Mouse (Mus musculus) adrenal gland, postnatal 36 days (tissue): ENCODE results near the gene Krt24. TPM values are rescaled to one million over a fixed set of nuclear protein-coding genes. Genes with fewer than 3 reads are reported as not detected.
"Not testable (repeated sequence)": the region's sequence is repeated elsewhere in the genome, so short reads cannot be mapped to it uniquely, and the experiment has no call there.

Source experiments
- DNase-seq, 2 experiments: peaks; one replicate each; pipeline ENCODE4 v3.0.0; 2021; ENCODE audit warnings: mixed read lengths in 1 of 2
- total RNA-seq, 2 experiments: library from RNA; stranded (reverse); gene quantifications; 2 replicates each; pipeline ENCODE4 v1.2.3; 2021

Gene Krt24
- total RNA-seq, 2 experiments from 2014 or later, result not detected

DNA sequence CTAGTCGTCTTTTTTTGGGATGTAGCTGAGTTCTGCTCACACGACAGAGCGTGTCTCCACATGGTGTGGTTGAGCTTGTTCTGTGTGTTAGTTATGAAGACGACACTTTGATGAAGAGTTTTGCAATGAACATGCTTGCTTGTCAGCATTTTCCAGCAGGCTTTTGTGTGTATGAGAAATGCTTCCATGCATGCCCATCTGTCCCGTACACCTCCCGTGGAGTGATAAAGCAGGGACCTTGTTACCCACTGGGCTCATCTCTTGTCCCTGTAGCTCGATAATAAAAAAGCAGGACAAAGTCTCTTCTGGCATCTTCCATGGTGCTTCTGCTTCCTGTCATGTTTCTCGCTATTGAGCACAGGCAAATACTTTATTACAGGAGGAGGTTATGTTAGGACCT, 32.4 kb downstream of the Krt24 start:
- no peak for DNase-seq

DNA sequence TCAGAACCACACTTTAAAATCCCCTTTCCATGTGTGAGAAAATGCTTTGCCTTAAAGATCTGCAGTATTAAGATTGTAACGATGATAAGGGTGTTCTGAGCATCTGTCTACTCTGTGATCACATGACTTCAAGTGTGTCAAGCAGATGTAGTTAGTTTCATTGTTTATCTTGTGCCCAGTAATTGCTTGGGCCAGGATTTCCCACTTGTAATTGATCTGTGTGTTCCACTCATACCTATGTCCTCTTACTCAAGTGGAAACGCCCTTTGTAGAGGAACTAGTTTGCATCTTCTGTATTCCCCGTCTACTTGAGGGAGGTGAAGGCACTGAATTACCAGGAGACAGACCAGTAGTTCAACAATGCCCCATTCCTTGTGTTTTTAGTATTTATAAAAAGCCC, 34.4 kb downstream of the Krt24 start:
- DNase-seq, result no peak

DNA sequence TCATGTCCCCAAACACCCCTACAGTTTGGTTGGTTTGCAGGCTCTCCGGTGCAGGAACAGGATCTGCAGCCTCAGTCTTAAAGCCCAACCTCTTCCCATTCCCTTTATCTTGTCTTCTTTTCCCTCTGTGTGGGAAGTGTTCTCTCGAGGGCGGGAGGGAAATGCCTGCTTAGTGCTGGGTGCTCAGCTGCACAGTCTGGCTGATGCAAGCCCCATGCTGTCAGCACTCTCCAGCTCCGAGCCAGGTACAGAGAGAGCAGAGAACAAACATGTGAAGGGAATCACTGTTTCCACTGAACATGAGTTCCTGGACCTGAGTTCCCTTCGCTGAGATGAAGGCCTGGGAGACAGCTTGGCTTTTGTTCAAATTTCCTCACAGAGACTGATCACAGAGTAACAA, 34.8 kb downstream of the Krt24 start:
- DNase-seq, result no peak

DNA sequence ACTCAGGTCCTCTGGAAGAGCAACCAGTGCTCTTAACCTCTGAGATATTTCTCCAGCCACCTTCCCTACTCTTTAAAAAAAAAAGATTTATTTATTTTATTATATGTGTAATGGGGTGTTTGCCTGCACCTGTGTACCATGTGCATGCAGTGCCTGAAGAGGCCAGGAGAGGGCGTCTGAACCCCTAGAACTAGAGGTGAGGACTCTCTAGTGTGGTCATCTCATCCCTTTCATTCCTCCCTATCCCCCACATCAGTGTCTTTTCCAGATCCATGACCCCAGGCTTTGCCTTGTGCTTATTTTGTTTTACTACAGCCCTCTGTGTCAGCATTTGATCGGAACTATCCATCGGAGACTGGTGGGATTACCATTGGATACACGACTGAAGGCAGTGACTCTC, 35.9 kb downstream of the Krt24 start:
- DNase-seq, result peak; percentile 19 to 42

DNA sequence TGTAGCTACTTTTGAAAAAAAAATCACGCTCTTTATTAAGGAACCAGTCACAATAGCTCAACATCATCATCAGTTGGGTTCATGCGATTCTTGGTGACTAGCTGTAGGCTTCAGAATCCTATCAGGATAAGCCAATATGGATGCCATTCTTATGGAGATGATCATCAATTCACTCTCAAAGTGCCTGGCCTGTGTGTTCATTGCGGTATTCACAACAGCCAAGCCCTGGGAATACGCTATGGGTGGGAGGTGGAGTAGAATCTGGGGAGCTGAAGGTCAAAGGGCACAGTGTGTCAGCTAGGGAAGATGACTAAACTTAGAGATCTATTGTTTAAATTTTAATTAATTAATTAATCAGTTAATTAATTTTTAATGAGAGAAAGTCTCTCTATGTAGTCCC, 37.1 kb downstream of the Krt24 start:
- no peak for DNase-seq

DNA sequence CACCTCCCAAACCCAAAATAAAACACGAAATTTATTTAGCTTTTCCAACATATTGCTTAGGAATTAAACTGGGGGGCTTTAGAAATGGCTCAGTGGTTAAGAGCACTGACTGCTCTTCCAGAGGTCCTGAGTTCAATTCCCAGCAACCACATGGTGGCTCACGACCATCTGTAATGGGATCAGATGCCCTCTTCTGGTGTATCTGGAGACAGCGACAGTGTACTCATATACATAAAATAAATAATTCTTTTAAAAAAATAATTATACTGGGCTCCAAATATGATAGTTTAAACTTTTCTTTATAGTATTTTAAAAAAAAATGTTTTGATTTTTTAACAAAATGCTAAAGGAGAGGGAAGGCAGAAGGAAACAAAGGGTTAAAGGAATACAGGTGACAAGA, 40.5 kb downstream of the Krt24 start:
- DNase-seq, result not testable (repeated sequence)

DNA sequence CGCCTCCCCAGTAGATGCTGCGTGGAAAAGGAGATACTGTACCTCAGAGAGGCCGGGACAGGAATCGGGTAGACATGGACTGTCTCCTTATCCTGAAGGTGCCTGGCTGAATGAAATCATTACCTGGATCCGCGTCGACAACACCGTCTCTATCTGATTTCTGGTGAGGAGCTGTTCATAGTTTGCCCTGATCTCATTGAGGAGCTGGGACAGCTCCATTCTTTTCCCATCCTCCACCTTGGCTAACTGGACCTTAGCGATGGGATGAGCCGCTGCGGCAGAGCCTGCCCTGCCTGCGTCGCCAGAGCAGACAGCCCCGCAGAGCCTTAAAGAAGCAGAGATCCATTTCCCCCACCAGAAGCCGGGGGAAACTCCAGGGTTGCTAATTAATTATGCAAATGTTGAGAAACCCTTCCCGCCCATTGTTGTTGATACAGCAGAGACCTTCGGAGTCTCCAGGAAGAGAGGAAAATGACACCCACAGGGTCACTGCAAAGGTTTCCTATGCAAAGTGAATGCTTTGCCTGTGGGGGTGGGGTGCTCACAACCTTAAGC, 41.2 kb downstream of the Krt24 start, which contains the start of gene Krt222:
Gene Krt222, minus strand, starts transcription at position 266 of the 555 bp plus-strand sequence.
- peak in 1 of 2 experiments; percentile 7 for DNase-seq

DNA sequence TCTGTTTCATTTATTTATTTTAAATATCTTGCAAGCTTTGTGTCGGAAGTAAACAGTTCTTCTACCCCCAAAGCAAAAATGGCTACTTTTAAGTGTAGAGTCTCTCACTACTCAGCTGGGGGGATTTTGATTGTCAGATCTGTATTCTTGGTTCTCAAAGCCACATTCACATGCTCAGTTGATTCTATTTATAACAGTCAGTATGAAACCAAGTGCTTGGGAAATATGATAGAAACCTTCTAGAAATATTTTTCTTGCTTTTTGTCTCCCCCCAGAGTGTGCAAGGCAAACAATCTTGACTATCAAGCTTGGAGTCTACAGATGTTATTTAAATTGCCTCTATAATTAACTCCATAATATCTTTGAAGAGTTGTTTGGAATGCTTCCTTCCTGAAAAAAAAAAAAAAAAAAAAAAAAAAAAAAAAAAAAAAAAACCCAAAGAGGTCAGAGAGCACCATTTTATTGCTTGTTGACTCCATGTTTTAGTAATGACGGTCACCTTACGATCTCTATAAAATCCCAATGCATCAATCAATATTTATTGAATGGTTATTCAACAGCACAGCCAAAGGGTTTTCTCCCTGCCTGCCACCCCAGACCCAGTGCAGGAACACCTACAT, 41.8 kb downstream of the Krt24 start:
- no peak for DNase-seq

DNA sequence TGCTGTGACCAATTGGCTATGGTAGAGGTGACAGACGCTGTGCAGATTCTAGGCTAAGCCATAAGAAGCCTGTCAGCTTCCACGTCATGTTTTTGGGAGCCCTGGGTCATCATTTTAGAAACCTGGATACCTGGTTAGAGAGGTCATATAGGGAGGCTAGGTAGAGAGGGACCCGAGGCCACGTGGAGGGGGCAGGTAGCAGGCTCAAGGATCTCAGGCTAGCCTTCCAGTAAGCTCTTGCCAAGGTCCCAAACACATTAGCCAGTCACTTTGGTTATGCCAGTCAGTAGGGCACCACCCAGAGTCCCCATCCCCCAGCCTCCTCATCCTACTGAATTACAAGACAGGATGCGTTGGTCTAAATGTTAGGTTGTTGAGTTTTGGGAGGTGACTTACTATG, 43.0 kb downstream of the Krt24 start:
- DNase-seq, result no peak

DNA sequence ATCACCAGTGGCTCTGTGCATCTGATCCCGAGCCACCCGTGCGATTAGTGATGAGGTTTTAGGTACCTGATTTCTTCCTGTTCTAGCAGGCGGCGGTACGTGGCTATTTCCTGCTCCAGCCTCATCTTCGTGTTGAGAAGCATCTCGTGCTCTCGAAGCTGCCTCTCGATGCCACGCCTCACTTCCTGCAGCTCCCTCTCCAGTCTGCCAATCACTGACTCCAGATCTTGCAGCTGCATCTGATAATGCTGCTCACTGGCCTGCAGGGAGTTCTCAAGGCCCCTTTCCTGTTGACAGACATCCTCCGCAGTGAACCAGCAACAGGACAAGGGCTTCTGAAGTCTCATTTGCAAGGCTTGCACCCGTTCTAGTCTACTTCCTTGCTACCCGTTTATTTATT, 46.6 kb downstream of the Krt24 start:
- DNase-seq, result no peak

DNA sequence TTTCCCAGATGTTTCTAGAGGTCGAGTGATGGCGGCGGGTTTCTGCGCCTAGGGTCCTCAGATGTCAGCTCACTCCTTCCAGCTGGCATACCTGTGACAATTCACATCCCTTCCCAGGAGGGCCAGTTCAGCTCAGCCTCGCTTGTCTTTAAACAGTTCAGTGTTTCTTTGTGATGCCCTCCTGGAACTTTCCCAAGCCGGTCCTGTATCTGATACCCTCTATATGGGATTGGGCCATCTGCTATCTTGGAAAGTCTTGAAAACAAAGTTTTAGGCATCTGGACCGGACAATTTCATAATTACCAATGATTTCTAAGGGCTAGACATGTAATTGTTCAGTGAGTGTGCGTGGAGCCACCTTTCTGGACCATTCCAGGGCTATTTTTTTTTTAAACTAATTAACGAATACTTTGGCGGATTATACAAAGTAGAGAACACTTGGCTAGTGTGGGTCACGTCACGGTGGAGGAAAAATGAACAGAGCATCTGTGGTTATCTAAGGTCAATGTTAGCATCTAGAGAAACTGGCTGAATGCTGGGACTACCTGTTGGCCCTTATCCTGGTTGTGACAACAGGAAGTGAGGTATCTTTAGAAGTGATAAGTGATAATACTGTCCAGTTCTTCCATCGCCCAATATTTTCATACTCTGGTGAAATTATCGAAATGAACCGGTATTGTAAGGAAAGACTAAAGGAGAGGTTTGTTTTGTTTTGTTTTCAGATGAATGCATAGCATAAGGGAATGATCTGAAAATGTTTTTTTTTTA, 53.8 kb downstream of the Krt24 start:
- DNase-seq, result no peak

DNA sequence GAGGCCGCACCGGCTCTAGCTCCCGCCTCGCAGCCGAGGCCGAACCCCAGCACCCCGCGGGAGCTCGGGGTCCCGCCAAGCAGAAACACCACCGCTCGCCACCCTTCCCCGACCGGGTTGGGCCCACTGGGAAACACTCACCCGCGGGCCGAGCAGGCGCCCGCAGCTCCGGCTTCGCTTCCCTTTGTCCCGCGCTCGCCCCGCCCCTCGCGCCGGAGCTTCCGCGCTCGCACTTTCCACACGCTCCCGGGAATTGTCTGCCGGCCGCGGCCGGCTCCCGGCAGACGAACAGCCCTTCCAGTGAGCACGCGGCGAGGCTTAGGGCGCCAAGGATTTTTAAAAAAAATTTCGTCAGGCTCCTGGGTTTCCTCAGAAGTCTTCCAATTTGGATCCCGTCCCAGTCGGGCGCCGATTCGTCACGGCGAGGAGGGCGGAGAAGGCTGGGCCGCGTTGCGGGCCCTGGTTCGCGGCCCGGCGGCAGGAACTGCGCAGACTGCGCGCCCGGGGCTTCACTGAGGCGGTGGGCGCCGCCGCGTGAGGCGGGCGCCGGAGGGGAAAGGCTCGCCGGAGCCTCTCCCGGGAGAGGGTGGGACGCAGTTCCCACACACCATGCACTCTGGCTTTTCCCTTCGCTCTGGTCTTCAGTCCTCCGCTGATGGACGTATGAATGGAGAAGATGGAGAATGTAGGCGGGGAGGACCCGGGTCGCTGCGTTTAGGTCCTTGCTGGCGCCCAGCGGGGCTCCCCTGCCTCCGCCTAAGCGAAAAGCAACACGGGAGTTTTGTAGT, 54.6 kb downstream of the Krt24 start, which contains the start of gene Smarce1:
Gene Smarce1, minus strand, starts transcription at position 757 of the 788 bp plus-strand sequence.
- DNase-seq, result peak; percentile 84 to 87

Other genes starting within 250 kb of the Krt24 start
- gene Igfbp4, start 244.0 kb downstream of the Krt24 start, total RNA-seq, result 10 to 100 TPM; 82.3 to 97.6 TPM
- gene Tns4, start 196.0 kb downstream of the Krt24 start, total RNA-seq, result under 1 TPM; 0.13 to 0.20 TPM
- gene Ccr7, start 130.2 kb downstream of the Krt24 start, total RNA-seq, result under 1 TPM in 1 of 2 experiments, not detected in 1; 0.20 TPM
- gene Smarce1, start 54.2 kb downstream of the Krt24 start, total RNA-seq, result 10 to 100 TPM; 50.1 to 60.8 TPM
- gene Krt222, start 41.2 kb downstream of the Krt24 start, total RNA-seq, result 1 to 10 TPM in 1 of 2 experiments, under 1 TPM in 1; 0.79 to 1.1 TPM
- gene Krt25, start 37.7 kb upstream of the Krt24 start, total RNA-seq, result not detected
- gene Krt26, start 52.7 kb upstream of the Krt24 start, total RNA-seq, result not detected
- gene Krt27, start 65.8 kb upstream of the Krt24 start, total RNA-seq, result not detected
- gene Krt28, start 89.6 kb upstream of the Krt24 start, total RNA-seq, result not detected
- gene Krt10, start 104.1 kb upstream of the Krt24 start, total RNA-seq, result 1 to 10 TPM; 4.4 to 6.4 TPM
- not detected for gene Krt12, start 137.0 kb upstream of the Krt24 start, total RNA-seq
- gene Krt20, start 152.9 kb upstream of the Krt24 start, total RNA-seq, result under 1 TPM in 1 of 2 experiments, not detected in 1; 0.26 TPM
- gene Krt23, start 207.9 kb upstream of the Krt24 start, total RNA-seq, result under 1 TPM in 1 of 2 experiments, not detected in 1; 0.16 TPM
- gene Krt39, start 236.1 kb upstream of the Krt24 start, total RNA-seq, result not detected